Mouse (Mus musculus) bone marrow macrophage, adult 2 months (primary cell): ENCODE data around the gene Reep6. TPM values are rescaled to one million over a fixed set of nuclear protein-coding genes. Genes with fewer than 3 reads are reported as not detected.

ENCODE experiments used
- H3K27ac ChIP-seq: 2 replicates; pipeline ENCODE4 v1.5.1; 2012; ENCODE audit warnings: low read depth, low read length; ENCODE audit not compliant: insufficient read depth
- H3K4me1 ChIP-seq: 2 replicates; pipeline ENCODE4 v1.6.1; 2012; ENCODE audit warnings: low read length; ENCODE audit not compliant: control insufficient read depth, insufficient read depth
- H3K4me3 ChIP-seq: 2 replicates; pipeline ENCODE4 v1.5.1; 2012; ENCODE audit warnings: mild to moderate bottlenecking, low read length, moderate library complexity; ENCODE audit not compliant: insufficient read depth
- CTCF ChIP-seq: IDR thresholded peaks from 2 replicates; pipeline ENCODE4 v1.5.1; 2012; ENCODE audit warnings: low read depth, mild to moderate bottlenecking, low read length, moderate library complexity
- POLR2A ChIP-seq: IDR thresholded peaks from 2 replicates; pipeline ENCODE4 v1.6.1; 2012; ENCODE audit warnings: mild to moderate bottlenecking, low read depth, low read length, borderline replicate concordance
- polyA plus RNA-seq: library from polyadenylated mRNA; stranded (reverse); fragments of >200 nt; gene quantifications from 2 replicates; pipeline ENCODE4 v1.2.4, GENCODE M21; 2012; ENCODE audit not compliant: missing spikeins, insufficient read depth, insufficient read length

Gene Reep6
- polyA plus RNA-seq, 1 experiment = 1.5 TPM

GRCm38 (mm10) chr10:80383431-80383830 is 53.7 kb downstream of the Reep6 start:
- Histone ChIP-seq H3K27ac (no peak overlapping the region), H3K4me3 (no peak overlapping the region), H3K4me1 (peaks cover 14% of the 10 kb centered on the region)
- TF ChIP-seq POLR2A = no peak
- TF ChIP-seq CTCF = no peak

- TF ChIP-seq CTCF (no peak), POLR2A (no peak)
- no peak overlapping the region for H3K4me3 ChIP-seq
- peaks cover 20% of the 10 kb centered on the region for H3K4me1 ChIP-seq
- H3K27ac ChIP-seq = no peak overlapping the region
These were observed 54.4 kb downstream of the Reep6 start for GRCm38 (mm10) chr10:80384115-80384639.

GRCm38 (mm10) chr10:80384709-80385108 is 55.0 kb downstream of the Reep6 start:
- no peak for TF ChIP-seq CTCF
- Histone ChIP-seq H3K4me1 (peaks cover 24% of the 10 kb centered on the region), H3K27ac (no peak overlapping the region), H3K4me3 (no peak overlapping the region)

GRCm38 (mm10) chr10:80385310-80385709 is 55.6 kb downstream of the Reep6 start:
- H3K4me3 ChIP-seq = peak overlapping the region; percentile 66; the same call in 1 of the 2 replicates
- peaks cover 25% of the 10 kb centered on the region for H3K4me1 ChIP-seq
- H3K27ac ChIP-seq = no peak overlapping the region
- no peak for TF ChIP-seq CTCF
- TF ChIP-seq POLR2A = no peak

Other genes with a start within 250 kb of the Reep6 start
- 54.5 and 55.8 TPM in 2 replicates for gene Sbno2, start 224.4 kb upstream of the Reep6 start, polyA plus RNA-seq
- gene Stk11, start 214.2 kb upstream of the Reep6 start, polyA plus RNA-seq = 104 TPM in 2 replicates
- gene Atp5d, start 191.3 kb upstream of the Reep6 start, polyA plus RNA-seq = 198 TPM in 2 replicates
- gene Cbarp, start 189.1 kb upstream of the Reep6 start, polyA plus RNA-seq = 2.0 and 2.9 TPM in 2 replicates
- gene Midn, start 181.7 kb upstream of the Reep6 start, polyA plus RNA-seq = 32.9 and 40.5 TPM in 2 replicates
- 48.0 and 49.8 TPM in 2 replicates for gene Cirbp, start 164.0 kb upstream of the Reep6 start, polyA plus RNA-seq
- 22.7 and 23.9 TPM in 2 replicates for gene 1600002K03Rik, start 157.0 kb upstream of the Reep6 start, polyA plus RNA-seq
- gene Efna2, start 150.5 kb upstream of the Reep6 start, polyA plus RNA-seq = 0.51 and 1.0 TPM in 2 replicates
- 27.2 and 36.2 TPM in 2 replicates for gene Mum1, start 103.5 kb upstream of the Reep6 start, polyA plus RNA-seq
- 104 and 108 TPM in 2 replicates for gene Ndufs7, start 80.8 kb upstream of the Reep6 start, polyA plus RNA-seq
- 19.5 and 26.3 TPM in 2 replicates for gene Gamt, start 68.9 kb upstream of the Reep6 start, polyA plus RNA-seq
- gene Dazap1, start 68.5 kb upstream of the Reep6 start, polyA plus RNA-seq = 103 and 109 TPM in 2 replicates
- gene Rps15, start 37.5 kb upstream of the Reep6 start, polyA plus RNA-seq = 1,336 and 1,616 TPM in 2 replicates
- 0.25 and 0.81 TPM in 2 replicates for gene Apc2, start 34.0 kb upstream of the Reep6 start, polyA plus RNA-seq
- gene 2310011J03Rik, start 9.4 kb upstream of the Reep6 start, polyA plus RNA-seq = 38.8 and 39.3 TPM in 2 replicates
- 2.2 and 2.5 TPM in 2 replicates for gene Pcsk4, start 455 bp upstream of the Reep6 start, polyA plus RNA-seq
- gene Adamtsl5, start 18.5 kb downstream of the Reep6 start, polyA plus RNA-seq = 7.6 and 8.8 TPM in 2 replicates
- gene Plk5, start 26.5 kb downstream of the Reep6 start, polyA plus RNA-seq = not detected in 2 replicates
- 5.8 and 8.3 TPM in 2 replicates for gene Mex3d, start 57.7 kb downstream of the Reep6 start, polyA plus RNA-seq
- gene Mbd3, start 69.6 kb downstream of the Reep6 start, polyA plus RNA-seq = 55.6 and 58.2 TPM in 2 replicates
- gene Uqcr11, start 76.9 kb downstream of the Reep6 start, polyA plus RNA-seq = 175 and 193 TPM in 2 replicates
- gene Tcf3, start 103.7 kb downstream of the Reep6 start, polyA plus RNA-seq = 25.5 and 27.4 TPM in 2 replicates
- gene Onecut3, start 164.9 kb downstream of the Reep6 start, polyA plus RNA-seq = not detected in 2 replicates
- not detected in 2 replicates for gene Atp8b3, start 209.2 kb downstream of the Reep6 start, polyA plus RNA-seq
- gene Rexo1, start 231.6 kb downstream of the Reep6 start, polyA plus RNA-seq = 28.9 and 29.8 TPM in 2 replicates
- 7.7 and 9.3 TPM in 2 replicates for gene Klf16, start 247.4 kb downstream of the Reep6 start, polyA plus RNA-seq